In the genomic region with DNA sequence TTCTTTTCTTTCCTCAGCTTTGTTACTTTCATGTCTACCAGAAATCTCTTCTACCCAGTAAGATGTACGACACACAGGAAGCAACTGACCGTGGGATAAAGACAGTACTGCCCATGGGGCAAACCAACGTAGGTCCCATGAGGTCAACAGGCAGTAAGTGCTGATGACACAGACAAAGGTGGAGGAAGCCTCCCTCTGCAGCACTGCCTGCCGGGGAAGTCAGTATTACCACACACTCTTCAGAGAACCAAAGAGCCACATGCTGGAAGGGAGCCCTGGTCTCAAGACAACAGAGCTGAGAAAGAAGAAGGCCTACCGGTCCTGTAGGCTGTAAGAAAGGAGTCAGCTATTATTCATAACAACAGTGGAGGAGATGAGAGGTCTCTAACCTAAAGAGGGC, we compare ENCODE assay signal across 16 mouse cellular contexts.
"Had no signal": no experiment of that assay in that cellular context is flagged by ENCODE, and none has a peak within 500 bp of the region (broad histone marks: within the 10 kb centered on the region; RNA-seq: fewer than 3 reads in every experiment).

No protein-coding gene starts in this region.

- DNase-seq: kidney, adult 18-20 months; kidney, adult 9 months; kidney, postnatal 14 days; kidney, postnatal 4 days; liver, embryonic 13.5 days; lung, adult 2 months; lung, postnatal 14 days; midbrain, embryonic 14.5 days; retina, postnatal 1 day; right cerebral cortex, postnatal 25 days; thymus, postnatal 25 days had no signal

- H3K4me3 ChIP-seq: liver, embryonic 13.5 days; neural tube, embryonic 12.5 days; neural tube, embryonic 15.5 days had no signal

- H3K9me3 ChIP-seq: liver, embryonic 13.5 days; neural tube, embryonic 12.5 days; neural tube, embryonic 15.5 days had no signal

- ATAC-seq: intestine, embryonic 16.5 days had no signal

- H3K4me2 ChIP-seq: liver, embryonic 13.5 days; midbrain, embryonic 11.5 days; neural tube, embryonic 12.5 days; neural tube, embryonic 15.5 days had no signal

- H3K27ac ChIP-seq: liver, embryonic 13.5 days; macrophage; neural tube, embryonic 12.5 days; neural tube, embryonic 15.5 days had no signal

- H3K4me1 ChIP-seq: liver, embryonic 13.5 days; neural tube, embryonic 12.5 days; neural tube, embryonic 15.5 days had no signal

- H3K36me3 ChIP-seq: liver, embryonic 13.5 days; neural tube, embryonic 12.5 days; neural tube, embryonic 15.5 days had no signal

- H3K9ac ChIP-seq: liver, embryonic 13.5 days; neural tube, embryonic 12.5 days; neural tube, embryonic 15.5 days had no signal

- H3K27me3 ChIP-seq: liver, embryonic 13.5 days; neural tube, embryonic 12.5 days; neural tube, embryonic 15.5 days had no signal
